Mouse (Mus musculus) layer of hippocampus, adult 2 months (tissue): ENCODE data around the gene Robo1. TPM values are rescaled to one million over a fixed set of nuclear protein-coding genes. Genes with fewer than 3 reads are reported as not detected.

Source experiments
- DNase-seq, 2 experiments: peaks; one replicate each; pipeline ENCODE4 v3.0.0; 2022; ENCODE audit warnings: low spot score in 2 of 2
- H3K27ac ChIP-seq: fragments of 200-600 bp; 2 replicates; pipeline ENCODE4 v1.8.1; 2022
- H3K4me3 ChIP-seq: fragments of 200-600 bp; 2 replicates; pipeline ENCODE4 v1.8.1; 2022; ENCODE audit warnings: mild to moderate bottlenecking
- CTCF ChIP-seq: fragments of 200-600 bp; conservative IDR thresholded peaks from 2 replicates; pipeline ENCODE4 v1.8.1; 2022; ENCODE audit warnings: antibody characterized with exemption, mild to moderate bottlenecking, moderate library complexity
- total RNA-seq, 2 experiments: library from RNA; stranded (reverse); gene quantifications; 2 replicates each; pipeline ENCODE4 v1.2.3; 2021

The Robo1 gene
- total RNA-seq, 2 experiments from 2014 or later: 65.8 to 68.1 TPM

DNA sequence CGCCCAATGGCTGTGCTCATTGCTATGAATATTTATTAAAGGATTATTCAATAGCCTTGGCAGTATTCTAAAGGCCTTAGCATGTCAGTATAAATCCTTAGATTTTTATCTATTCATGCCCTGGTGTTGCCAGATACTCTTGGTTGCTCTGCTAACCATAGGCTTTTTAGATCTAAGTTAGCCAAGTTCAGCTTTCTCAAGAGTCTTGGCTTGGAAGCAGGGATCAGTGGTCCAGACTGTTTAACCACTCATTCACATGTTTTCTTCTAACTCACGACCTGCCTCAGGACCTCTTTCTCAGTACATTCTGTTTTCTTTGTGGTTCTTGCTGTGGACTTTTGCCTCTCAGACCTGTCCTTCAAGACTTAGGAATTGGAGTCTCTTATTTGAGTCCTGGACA lies 400.4 kb downstream of the Robo1 start:
- Histone ChIP-seq H3K27ac (no peak overlapping the region), H3K4me3 (no peak overlapping the region)
- DNase-seq: no peak
- TF ChIP-seq CTCF: no peak

- no peak for DNase-seq
- H3K27ac ChIP-seq: no peak overlapping the region
- H3K4me3 ChIP-seq: no peak overlapping the region
- no peak for TF ChIP-seq CTCF
Measured at GRCm38 (mm10) chr16:72717118-72717802, 409.2 kb downstream of the Robo1 start.

GRCm38 (mm10) chr16:72719063-72719462 lies 411.0 kb downstream of the Robo1 start:
- H3K27ac ChIP-seq: no peak overlapping the region
- H3K4me3 ChIP-seq: no peak overlapping the region
- TF ChIP-seq CTCF: no peak
- no peak for DNase-seq

- Histone ChIP-seq H3K4me3 (no peak overlapping the region), H3K27ac (no peak overlapping the region)
- TF ChIP-seq CTCF: no peak
- no peak for DNase-seq
Measured at GRCm38 (mm10) chr16:72720979-72721378, 412.9 kb downstream of the Robo1 start.

DNA sequence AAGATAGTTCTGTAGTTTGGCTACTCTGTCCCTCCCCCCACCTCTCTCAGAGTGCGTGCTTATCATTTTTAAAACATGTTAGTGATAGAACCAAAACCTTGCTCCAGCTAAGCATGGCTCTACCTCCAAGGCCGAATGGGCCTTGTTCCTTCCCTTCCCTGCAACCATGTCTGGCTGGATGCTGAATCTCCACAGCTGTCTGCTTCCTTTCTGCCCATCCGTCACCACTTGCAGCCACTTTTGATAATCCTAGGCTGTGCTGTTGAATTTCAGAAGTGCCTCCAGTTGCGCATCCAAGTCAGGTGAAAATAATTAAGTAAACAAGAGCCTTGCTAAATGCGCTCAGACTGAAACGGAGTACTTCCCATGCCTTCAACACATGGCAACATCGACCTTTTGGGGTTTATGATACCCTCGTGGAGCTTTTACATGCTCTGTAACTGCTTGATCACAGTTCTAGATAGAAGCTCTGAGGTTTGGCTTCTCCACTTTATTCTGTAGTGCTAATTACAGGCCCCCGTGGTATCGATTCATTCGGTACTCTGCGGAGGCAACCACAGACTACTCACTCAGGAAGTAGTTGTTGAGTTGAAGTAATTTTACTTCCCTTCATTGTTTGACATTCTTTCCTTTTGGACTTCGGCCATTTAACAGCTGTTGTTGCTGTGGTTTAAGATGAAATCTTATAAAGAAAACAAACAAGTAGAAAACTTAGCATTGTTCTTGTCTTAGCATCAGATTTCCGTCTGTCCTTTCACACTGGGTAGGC lies 413.8 kb downstream of the Robo1 start:
- no peak overlapping the region for H3K27ac ChIP-seq
- no peak for DNase-seq
- TF ChIP-seq CTCF: no peak
- no peak overlapping the region for H3K4me3 ChIP-seq

DNA sequence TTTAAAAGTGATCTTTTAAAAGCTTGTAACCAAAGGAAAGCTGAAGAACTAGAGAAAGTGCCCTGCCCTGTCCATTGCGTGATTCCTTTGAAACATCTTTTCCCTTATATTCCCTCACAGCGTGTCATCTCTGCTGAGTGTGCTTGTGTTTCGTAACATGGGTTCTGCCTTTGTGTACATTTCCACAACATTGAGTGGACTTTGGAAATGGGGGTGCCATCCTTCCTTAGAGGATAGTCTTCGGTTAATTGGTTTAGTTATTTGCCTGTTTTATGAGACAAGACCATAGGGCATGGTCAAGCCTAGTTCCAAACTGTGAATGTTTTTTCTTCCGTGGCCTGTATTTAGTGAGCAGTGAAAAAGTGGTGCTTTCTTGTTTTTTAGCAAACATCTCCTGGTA lies 426.1 kb downstream of the Robo1 start:
- no peak for DNase-seq
- no peak for TF ChIP-seq CTCF
- Histone ChIP-seq H3K27ac (no peak overlapping the region), H3K4me3 (no peak overlapping the region)

DNA sequence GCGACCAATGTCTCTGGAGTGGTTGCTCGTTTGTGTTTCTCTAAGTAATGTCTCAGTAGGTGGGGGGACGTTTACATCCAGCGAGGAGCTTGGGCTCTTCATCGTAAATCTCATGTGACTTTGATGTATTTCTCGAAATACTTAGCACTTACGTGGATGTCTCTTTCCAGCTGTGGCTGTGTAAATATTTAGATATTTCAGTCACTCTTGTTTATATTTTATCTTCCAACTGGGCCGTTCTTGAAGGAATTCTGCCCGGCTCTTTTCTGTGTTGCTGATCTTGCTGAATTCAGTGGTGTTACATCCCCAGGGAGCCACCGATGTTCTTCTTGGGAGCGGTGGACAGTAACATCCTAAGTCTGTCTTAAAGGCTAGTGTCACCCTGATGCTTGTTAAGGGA lies 427.1 kb downstream of the Robo1 start:
- TF ChIP-seq CTCF: no peak
- Histone ChIP-seq H3K27ac (no peak overlapping the region), H3K4me3 (no peak overlapping the region)
- DNase-seq: no peak

- TF ChIP-seq CTCF: no peak
- DNase-seq: no peak
- no peak overlapping the region for H3K4me3 ChIP-seq
Measured at GRCm38 (mm10) chr16:72735588-72735987, 427.5 kb downstream of the Robo1 start.

DNA sequence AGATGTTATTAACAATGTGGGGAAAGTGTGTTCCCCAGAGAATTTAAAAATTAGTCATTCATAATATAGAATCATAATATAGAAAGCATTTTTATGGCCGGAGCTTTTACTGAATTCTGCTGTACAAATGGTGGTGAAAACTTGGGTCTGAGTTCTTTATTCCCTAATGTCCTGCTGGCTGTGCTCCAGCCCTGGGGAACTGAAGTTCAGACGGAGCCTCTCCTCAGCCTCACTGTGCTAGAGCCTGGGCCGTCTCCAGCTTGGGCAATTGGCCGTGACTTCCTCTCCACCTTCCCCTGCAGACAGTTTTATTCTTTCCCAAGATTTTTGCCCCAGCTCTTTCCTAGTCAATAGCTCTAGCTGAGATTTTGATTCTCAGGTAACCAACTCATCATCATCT lies 429.0 kb downstream of the Robo1 start:
- TF ChIP-seq CTCF: no peak

More at GRCm38 (mm10) chr16:72735588-72735987, 427.5 kb downstream of the Robo1 start:
- no peak overlapping the region for H3K27ac ChIP-seq

DNA sequence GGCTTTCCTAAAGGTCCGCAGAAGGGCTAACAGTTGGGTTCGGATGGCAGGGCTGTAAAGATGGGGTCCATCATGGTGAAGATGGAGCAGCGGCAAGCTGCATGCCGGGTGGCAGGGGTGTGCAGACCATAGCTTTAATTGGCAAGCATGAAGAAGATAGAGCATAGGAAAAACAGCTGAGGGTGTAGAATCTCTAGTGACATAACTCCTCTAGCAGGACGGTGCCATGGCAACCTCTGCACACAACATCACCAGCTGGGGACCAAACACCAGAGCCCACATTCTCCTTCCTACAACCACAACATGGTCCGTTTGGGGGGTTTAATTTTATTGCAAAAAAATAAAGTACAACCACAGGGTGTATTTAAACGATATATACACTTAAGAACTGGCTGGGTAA lies 432.1 kb downstream of the Robo1 start:
- DNase-seq: no peak
- TF ChIP-seq CTCF: no peak
- Histone ChIP-seq H3K4me3 (no peak overlapping the region), H3K27ac (peak overlapping the region; percentile 64)

More for the DNA sequence above, 429.0 kb downstream of the Robo1 start:
- Histone ChIP-seq H3K27ac (no peak overlapping the region), H3K4me3 (no peak overlapping the region)
- no peak for DNase-seq

DNA sequence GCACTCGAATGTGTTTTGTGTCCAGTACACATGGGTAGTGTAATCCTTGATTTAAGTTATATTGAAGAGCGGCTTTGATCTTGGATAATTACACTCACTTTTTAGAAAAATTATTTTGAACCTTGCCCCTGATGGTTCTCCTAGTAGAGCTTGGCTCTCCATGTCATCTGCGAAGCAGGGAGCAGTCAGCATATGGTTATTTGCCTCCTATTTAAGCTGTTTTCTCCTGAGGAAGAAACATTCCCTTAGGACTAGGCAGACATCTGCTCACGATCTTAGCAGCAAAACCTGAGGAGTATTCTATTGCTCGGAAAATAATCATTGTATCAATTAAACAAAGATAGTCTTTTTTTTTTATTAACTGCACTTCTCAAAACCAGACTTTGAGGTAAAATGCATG lies 439.6 kb downstream of the Robo1 start:
- no peak for TF ChIP-seq CTCF
- no peak overlapping the region for H3K4me3 ChIP-seq
- DNase-seq: no peak
- no peak overlapping the region for H3K27ac ChIP-seq

- H3K27ac ChIP-seq: no peak overlapping the region
- H3K4me3 ChIP-seq: no peak overlapping the region
- no peak for DNase-seq
- TF ChIP-seq CTCF: no peak
Measured at GRCm38 (mm10) chr16:72765128-72765913, 457.2 kb downstream of the Robo1 start.

DNA sequence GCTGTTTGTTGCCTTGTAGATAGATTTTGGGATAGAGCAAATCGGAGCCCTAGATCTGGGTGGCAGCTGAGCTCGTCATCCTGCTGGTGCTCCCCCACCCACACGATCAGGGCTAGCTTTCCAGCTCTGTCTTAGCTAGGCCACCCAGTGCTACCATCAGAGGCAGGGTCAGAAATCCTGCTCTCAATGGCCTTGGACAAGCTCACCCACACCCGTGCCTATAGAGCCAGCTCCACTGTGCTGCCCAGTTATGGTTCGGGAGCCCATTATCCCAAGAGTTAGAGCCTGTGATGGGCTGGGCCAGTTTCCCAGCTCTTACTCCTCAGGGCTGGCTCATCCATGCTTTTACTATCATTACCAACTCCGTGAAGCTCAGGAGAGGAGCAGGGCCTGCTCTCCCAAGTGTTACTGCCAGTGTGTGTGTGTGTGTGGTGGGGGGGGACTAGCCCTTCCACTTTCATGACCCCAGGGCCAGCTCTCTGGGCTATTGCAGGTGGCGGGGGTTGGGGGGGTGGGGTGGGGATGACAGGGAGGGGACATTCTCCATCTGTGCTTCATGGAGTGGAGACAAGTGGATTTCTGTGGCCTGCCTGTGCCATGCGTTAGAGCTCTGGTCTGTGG lies 461.2 kb downstream of the Robo1 start:
- TF ChIP-seq CTCF: no peak
- no peak for DNase-seq
- no peak overlapping the region for H3K27ac ChIP-seq
- H3K4me3 ChIP-seq: no peak overlapping the region
